Mouse (Mus musculus) hematopoietic stem cell, adult 5-6 weeks (primary cell): ENCODE data around the gene Gcnt3. TPM values are rescaled to one million over a fixed set of nuclear protein-coding genes. Genes with fewer than 3 reads are reported as not detected.

Experiments used
- ATAC-seq, 2 experiments: fragments of 125-278 bp in 1 of 2; replicated peaks in 1 of 2; 2 replicates each; pipeline ENCODE4 v1.8.0; 2016 to 2017; ENCODE audit warnings: inconsistent platforms in 2 of 2, mild to moderate bottlenecking in 2 of 2, moderate number of reproducible peaks in 2 of 2, low read depth in 1 of 2, moderate TSS enrichment in 1 of 2; ENCODE audit not compliant: low FRiP score in 2 of 2, poor library complexity in 2 of 2, severe bottlenecking in 2 of 2, insufficient read depth in 1 of 2, low TSS enrichment in 1 of 2
- total RNA-seq: library from RNA; stranded (forward); fragments of 172-1452, 232-1000 nt; gene quantifications from 2 replicates; pipeline ENCODE4 v1.2.3, GENCODE M21; 2017

The Gcnt3 gene
- total RNA-seq, 1 experiment from 2014 or later = not detected

- ATAC-seq = peak; percentile 54 to 72
Observed at GRCm38 (mm10) chr9:69987579-69987978, 50.3 kb downstream of the Gcnt3 start.

- no peak for ATAC-seq
Observed at GRCm38 (mm10) chr9:69986571-69986970, 51.3 kb downstream of the Gcnt3 start.

GRCm38 (mm10) chr9:69986063-69986462 is 51.8 kb downstream of the Gcnt3 start:
- no peak for ATAC-seq

- ATAC-seq = no peak
Observed at GRCm38 (mm10) chr9:69985526-69985925, 52.4 kb downstream of the Gcnt3 start.

Other genes with a start within 250 kb of the Gcnt3 start
- 132 and 147 TPM in 2 replicates for gene Bnip2, start 48.6 kb downstream of the Gcnt3 start, total RNA-seq
- 106 and 107 TPM in 2 replicates for gene Gtf2a2, start 25.5 kb downstream of the Gcnt3 start, total RNA-seq
- not detected in 2 replicates for gene Fam81a, start 104.5 kb upstream of the Gcnt3 start, total RNA-seq
- gene Myo1e, start 169.3 kb upstream of the Gcnt3 start, total RNA-seq = 0.69 and 1.8 TPM in 2 replicates